Mouse (Mus musculus): ENCODE results near the gene Get4. TPM values are rescaled to one million over a fixed set of nuclear protein-coding genes. Genes with fewer than 3 reads are reported as not detected.

Get4 gene
- total RNA-seq, 2 experiments from 2014 or later: 55.9 to 56.2 TPM

DNA sequence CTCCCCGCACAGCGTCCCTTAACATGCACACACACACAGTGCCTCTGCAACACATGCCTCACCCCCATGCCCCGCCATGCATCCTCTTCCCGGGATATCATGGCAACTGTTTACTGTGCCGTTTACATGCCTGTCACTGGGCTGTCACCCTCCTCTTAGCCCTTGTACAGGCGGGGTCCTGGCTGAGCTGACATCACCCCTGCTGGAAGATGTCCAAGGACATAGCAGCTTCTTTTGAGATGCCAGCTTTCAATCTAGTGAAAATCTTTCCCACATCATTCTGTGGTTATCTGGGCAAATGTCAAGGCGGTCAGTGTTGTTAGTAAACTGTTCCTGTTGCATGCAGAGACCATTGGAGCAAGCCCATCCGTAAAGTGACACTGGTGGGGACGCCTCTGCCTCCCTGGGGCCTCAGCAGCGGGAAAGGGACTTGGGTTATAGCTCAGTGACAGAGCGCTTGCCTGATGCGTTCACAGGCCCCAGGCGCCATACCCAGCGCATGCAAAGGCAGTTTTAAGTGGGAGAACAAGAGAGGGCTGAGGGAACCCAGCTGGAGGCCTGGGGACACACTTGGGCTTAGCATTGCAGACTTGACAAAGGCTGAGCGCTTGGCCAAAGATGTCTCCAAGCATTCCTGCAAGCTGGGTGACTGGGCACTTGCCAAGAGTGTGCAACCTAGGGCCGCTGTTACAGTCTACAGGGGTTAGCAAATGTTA, 18.8 kb downstream of the Get4 start:
- no peak for DNase-seq (ENCODE audit: extremely low spot score in 1 of 2, low spot score in 2 of 2)
- intact Hi-C loops (cut with DNase I): no loop called here

DNA sequence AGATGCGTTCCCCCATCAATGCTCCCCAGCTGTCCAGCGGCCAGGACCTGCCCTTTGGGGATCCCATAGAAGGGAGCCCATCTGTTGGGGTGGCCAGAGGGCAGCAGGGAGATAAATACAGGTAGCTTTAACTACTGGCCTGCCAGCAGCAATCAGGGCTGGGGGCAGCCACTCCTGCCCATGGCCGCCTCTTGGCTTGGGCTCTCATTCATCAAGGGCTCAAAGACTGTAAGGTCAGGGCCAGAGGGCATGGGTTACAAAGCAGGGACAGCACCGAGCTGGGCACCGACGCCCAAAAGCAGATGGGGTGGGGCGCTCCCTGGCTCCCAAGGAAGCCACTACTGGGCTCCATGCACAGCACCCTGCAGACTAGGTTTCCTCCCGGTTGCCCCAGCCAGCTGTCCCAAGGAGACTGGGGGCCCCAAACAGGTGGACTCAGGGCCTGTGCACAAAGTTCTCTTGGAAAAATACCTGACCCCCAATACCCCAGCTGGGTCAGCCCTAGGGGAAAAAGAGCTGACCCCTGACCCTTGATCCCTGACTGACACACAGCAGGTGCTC, 19.9 kb downstream of the Get4 start:
- DNase-seq (ENCODE audit: extremely low spot score in 1 of 2, low spot score in 2 of 2): no peak
- intact Hi-C loops (cut with DNase I): no loop called here

DNA sequence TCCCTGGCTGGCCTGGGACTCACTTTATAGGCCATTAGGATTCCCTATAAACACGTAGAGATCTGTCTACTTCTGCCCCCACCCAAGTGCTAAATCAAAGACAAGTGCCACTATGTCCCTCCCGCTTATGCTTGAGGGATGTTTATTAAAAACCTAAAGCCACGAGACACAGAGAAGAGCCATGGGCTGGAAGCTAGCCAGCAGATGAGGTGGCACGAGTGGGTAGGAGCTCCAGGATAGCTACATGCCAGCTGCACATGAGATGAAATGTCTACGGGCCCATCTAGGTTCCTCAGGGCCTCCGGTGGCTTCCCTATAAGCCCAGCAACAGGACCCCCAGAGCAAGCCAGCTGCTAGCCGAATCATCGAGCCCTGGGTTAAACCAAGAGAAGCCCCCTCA, 25.2 kb downstream of the Get4 start:
- intact Hi-C loops (cut with DNase I): no loop called here
- peak in 1 of 2 experiments; percentile 68 for DNase-seq (ENCODE audit: extremely low spot score in 1 of 2, low spot score in 2 of 2)

DNA sequence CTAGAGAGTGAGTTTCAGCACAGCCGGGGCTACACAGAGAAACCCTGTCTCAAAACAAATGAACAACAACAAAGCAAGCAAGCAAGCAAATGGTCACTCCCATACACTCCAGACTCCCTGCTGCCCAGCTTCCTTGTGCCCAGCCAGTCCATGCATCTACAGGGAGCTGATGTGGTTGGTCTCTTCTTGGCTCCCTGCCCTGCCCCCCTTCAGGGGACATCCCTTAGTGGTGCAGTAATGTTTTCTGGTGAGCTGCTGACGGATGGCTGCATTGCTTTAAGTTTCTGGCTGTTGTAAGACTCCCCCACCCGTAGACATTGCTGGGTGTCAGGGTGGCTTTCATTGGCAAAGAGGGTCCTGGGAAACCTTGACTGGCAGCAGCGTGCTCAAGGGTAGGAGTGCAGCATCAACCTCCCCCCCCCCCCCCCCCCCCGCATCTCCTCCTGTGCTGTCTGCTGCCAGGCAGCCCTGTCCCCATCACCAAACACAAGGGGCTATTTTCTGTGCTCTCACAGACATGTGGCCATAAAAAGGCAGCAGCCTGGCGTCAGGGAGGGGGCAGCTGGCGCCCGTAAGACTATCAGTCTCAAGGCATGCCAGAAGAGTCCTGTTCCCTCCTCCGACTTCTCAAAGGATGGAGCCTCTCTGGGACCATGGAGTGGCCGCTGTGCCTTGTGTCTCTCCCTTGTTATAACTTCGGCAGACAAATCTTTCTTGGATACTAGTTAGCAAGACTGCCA, 29.4 kb downstream of the Get4 start:
- intact Hi-C loops (cut with DNase I): loop anchor here (2.0 kb wide), 1 partner anchor 43 kb away; the partner anchor contains the start of gene Adap1
- DNase-seq (ENCODE audit: extremely low spot score in 1 of 2, low spot score in 2 of 2): no peak

DNA sequence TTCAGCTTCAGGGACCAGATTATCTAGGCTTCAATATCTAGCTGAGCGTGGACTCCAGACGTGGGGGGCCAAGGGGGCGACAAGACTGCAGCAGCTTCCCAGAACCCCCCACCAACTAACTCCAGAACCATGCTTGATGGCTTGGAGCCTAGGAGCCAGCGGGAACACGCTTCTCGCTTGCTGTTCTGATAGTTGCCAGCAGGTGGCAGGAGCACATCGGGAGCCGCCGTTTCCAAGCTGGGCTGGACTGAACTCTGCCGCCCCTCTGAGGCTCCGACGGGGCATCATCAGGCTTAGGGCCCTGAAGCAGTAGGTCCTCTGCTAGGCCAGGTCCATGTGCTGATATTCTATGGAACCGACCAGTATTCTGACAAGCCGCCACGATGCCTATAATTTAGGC, 30.1 kb downstream of the Get4 start:
- peak; percentile 75 to 89 for DNase-seq (ENCODE audit: extremely low spot score in 1 of 2, low spot score in 2 of 2)
- intact Hi-C loops (cut with DNase I): loop anchor here (2.0 kb wide), 1 partner anchor 43 kb away; the partner anchor contains the start of gene Adap1

DNA sequence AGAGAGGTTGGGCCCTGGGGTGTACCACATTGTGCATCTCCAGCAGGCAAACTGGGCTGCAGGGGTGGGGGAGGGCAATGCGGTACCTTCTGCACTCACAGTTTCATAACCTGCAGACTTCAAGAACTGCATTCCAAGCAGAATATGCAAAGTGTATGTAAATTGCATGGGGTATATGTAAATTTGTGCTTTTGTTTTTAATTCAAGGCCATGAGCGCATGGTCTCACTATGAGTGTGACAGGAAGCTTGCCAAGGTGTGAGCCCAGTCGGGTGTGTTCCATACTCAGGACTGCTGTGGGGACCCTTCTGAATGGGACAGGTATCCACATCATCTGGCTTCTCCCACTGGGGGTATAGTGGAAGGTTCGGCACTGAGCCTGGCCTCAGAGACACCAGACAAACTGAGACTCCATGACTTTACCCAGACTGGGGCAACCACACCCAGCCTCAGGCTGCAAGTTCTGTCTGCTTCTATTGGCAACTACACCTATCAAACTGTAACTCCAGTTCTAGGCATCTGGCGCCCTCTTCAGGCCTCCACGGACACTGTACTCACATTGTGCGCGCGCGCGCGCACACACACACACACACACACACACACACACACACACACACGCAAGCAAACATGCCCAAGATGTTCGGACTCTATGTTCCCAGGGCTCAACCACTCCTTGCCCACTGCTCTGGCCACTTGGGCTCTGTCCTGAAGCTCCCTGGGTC, 31.5 kb downstream of the Get4 start:
- intact Hi-C loops (cut with DNase I): loop anchor here (2.0 kb wide), 1 partner anchor 41 kb away; the partner anchor contains the start of gene Adap1
- DNase-seq (ENCODE audit: extremely low spot score in 1 of 2, low spot score in 2 of 2): no peak

DNA sequence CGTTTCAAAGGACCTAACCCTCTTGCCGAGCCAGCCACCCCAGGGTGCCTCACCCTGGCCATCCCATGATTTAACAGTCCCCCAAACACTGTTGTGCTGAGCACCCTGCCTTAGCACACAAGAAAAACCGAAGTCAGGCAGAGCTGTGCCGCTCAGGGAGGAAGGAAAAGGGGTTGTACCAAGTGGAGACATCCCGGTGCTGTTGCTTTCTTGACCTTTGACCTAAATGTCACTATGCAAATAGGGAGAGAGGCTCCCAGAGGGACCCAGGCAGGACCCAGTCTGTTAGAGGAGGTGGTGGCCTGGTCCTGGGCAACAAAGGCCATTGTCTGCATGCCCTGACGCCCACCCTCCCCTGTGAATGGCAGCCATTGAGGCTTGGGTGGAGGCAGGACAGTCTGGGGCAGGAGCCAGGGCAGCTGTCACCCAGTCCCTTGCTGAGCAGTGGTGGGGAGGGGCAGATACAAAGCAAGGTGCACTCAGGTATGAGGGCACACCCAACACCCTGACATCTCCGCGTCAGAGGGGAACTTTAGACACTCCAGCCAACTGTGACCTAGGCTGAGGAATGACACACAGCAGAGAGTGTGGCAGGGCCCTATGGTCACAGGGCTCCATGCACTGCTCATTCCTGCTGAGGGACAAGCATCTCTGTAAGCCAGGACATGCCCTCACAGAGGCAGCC, 33.4 kb downstream of the Get4 start:
- no peak for DNase-seq (ENCODE audit: extremely low spot score in 1 of 2, low spot score in 2 of 2)
- intact Hi-C loops (cut with DNase I): no loop called here

DNA sequence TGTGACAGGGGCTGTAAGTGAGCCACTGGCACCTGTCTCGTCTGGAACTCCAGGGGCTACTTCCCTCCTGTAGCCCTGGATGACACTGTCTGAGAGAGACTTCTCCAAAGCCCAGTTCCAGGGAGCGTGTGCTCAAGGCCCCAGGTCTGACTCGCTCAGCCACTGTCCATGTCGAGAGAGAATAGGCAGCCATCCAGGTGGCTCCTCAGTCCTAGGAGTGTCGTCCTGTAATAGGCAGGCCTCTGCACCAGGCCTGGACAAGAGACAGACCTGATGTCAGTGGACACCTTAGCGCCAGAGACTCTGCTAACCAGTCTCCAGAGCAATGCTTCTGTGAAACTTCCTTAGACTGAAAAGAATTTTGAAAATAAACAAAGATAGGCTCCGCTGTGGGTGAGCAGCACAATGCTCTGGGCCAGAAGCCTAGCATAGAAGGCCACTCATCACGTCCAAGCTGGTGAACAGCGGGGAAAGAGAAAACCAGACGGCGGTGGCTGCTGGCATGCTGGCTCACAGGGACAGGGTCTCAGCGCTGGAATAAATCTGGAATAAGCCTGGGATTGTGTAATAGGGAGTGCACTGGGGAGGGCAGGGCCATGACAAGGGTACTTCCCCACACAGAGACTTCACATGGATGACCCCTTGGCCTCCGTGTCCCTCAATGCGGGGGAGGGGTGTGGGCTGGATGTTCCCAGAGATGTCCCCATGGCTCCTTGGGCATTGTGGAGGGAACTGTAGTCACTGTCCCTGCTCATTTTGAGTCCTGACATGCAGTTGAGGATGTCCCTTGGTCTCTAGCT, 34.2 kb downstream of the Get4 start:
- DNase-seq (ENCODE audit: extremely low spot score in 1 of 2, low spot score in 2 of 2): no peak
- intact Hi-C loops (cut with DNase I): no loop called here

DNA sequence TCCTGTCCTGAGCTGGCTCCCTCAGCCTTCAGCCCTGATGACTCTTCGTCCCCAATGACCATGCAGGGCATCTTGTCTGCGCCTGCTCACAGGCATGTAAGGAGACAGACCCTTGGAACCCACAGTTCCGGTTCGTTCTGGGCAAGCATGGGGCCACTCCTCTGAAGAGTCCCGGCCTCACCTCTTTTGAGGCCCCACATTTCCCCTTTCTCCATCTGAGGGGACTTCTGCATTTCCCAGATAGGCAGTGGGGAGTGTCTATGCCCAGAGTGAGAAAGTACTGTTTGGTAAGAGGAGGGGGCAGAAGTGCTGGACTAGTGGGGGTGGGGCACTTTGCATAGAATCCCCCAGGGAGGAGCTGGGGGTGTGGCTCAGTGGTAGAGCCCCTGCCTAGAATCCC, 35.0 kb downstream of the Get4 start:
- no peak for DNase-seq (ENCODE audit: extremely low spot score in 1 of 2, low spot score in 2 of 2)
- intact Hi-C loops (cut with DNase I): no loop called here

DNA sequence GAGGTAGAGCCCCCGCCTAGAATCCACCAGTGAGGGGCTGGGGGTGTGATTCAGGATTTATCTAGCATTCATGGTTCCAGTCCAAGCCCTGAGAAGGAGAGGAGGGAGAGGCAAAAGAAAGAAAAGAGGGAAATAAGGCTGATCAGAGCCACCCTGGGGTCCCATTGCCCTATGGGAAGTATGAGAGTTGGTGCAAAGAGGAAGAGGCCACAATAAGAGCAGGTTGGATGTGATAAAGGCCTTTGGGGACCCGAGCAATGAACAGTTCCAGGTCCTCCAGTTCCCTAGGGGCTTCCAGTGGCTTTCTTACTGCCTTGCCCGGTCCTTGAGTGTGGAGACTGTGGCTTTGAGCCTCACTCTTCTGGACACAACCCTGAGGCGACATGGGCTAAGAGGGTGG, 35.7 kb downstream of the Get4 start:
- DNase-seq (ENCODE audit: extremely low spot score in 1 of 2, low spot score in 2 of 2): no peak
- intact Hi-C loops (cut with DNase I): no loop called here

DNA sequence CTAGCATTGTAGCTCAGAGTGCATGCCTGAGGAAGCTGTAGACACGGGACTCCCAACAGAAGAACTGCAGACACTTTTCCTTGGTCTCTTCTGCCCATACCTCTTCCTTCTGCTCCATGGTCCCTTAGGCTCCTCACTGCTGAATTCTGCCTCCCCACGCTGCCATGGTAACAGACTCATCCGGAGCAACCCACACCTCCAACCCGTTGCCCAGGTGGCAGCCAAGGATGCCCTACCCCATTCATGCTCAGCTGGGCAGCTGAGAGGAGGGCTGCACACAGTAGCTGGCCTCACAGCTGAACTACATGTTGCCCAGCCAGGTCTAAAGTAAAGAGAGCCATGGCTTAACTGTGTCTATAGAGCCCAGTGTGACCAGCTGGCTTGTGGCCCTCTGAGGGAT, 36.5 kb downstream of the Get4 start:
- DNase-seq (ENCODE audit: extremely low spot score in 1 of 2, low spot score in 2 of 2): no peak
- intact Hi-C loops (cut with DNase I): no loop called here

DNA sequence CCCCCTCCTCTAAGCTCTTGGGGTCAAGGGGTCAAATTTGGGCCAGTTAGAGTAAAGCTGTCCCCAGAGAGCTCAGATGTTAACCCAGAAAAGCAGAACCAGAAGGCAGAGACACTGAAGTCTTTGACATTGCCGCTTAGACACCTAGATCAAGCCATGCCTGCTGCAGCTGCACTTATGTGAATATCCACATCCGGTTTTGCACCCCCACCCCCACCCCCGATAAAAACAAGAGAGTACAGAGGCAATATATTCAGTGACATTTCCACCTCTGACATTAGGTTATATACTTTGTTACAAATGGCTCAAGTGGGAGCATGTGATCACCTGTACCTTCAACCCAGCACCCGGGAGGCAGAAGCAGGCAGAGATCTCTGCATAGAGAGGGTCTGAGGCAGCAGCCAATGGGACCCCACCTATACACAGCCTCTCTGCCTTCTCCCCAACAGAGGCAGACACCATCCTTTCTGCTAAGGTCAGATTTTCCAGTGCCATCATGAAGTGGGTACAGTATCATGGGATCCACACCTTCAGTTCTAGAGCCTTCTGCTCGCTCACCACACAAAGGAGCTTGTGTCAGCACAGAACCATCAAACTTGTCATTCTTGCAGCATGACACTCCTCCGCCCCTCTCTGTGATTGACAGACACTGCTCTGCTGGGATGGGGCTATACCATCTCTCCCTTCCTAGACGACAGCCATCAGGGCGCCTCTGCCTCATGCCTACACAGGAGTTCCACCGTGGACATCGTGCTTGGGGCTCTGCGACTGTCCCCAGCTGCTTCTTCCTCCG, 38.5 kb downstream of the Get4 start:
- intact Hi-C loops (cut with DNase I): no loop called here
- no peak for DNase-seq (ENCODE audit: extremely low spot score in 1 of 2, low spot score in 2 of 2)

DNA sequence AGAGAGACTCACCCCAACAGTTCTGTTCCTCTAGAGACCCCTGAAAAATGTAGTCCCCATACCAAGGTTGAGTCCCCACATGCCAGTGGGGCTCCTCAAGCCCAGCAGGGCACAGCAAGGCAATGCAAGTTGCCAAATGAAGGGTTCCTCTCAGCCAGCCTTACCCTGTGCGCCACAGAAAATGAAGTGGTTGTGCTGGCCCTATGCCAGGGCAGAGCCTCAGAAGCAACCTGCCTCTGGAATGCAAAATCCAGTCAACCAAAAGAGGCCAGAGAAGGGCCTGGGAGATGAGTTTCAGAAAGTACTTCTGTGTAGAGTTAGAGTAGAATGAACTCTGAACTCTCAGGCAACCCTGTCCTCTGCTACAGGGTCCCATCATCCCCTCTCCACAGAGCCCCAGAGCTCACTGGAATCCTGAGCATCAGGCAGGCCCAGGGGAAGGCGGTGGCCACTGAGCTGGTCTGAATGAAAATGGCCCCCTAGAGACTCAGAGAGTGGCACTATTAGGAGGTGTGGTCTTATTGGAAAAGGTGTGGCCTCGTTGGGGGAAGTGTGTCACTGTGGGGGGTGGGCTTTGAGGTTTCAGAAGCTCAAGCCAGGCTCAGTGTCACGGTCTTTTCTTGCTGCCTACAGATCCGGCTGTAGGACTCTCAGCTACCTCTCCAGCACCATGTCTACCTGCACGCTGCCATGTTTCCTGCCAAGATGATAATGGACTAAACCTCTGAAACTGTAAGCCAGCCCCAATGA, 39.9 kb downstream of the Get4 start:
- intact Hi-C loops (cut with DNase I): no loop called here

DNA sequence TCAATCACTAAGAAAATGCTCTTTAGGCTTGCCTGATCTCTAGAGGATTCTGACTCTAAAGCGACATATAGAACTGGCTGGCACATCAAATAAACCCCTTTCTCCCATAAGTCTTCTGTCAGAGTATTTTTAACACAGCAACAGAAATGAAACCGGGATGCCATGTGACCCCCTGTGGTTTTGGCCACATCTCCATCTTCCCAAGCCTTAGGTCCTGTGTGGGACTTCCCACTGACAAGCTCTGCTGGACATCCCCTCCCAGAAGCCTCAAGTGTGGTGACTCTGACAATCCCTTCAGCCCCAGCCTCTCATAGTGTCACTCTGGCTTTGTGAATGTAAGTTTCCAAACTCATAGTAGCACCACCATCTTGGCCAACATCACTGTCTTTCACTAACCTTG, 42.0 kb downstream of the Get4 start:
- intact Hi-C loops (cut with DNase I): no loop called here
- DNase-seq (ENCODE audit: extremely low spot score in 1 of 2, low spot score in 2 of 2): no peak

More for the DNA sequence above, 39.9 kb downstream of the Get4 start:
- no peak for DNase-seq (ENCODE audit: extremely low spot score in 1 of 2, low spot score in 2 of 2)

DNA sequence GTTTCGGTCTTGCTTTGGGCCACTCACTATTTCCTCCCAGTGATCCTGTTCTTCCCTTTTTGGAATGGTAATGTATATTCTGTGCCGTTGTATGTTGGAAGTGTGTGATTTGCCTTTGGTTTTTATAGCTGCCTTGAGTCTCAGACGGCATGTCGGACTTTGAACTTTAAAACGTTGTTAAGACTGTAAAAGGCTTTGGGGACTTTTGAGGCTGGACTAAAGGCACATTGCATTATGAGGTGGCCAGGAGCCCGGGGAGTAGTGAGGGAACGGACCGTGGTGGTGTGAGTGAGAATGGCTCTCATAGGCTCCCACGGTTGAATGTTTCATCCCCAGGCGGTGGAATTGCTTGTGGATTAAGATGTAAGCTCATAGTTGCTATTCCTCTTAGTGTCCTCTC, 45.0 kb downstream of the Get4 start:
- DNase-seq (ENCODE audit: extremely low spot score in 1 of 2, low spot score in 2 of 2): no peak
- intact Hi-C loops (cut with DNase I): no loop called here

DNA sequence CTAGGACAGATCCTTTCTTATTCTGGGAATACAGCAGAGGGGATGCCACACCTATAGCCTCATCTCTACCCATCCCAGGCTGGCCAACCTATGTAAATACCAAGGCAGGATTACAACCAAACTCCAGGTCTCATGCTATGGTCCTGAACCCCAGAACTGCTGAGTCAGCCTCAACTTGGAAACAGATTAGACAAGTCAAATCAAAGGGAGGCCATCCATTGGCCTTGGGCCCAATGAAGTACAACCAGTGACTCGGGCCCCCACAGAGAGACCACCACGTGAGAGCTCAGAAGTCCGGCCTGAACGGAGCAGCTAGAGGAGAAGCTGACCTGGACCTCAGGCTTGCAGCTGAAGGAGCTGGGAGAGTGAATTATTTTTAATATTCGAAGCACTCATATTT, 45.6 kb downstream of the Get4 start:
- no peak for DNase-seq (ENCODE audit: extremely low spot score in 1 of 2, low spot score in 2 of 2)
- intact Hi-C loops (cut with DNase I): no loop called here

DNA sequence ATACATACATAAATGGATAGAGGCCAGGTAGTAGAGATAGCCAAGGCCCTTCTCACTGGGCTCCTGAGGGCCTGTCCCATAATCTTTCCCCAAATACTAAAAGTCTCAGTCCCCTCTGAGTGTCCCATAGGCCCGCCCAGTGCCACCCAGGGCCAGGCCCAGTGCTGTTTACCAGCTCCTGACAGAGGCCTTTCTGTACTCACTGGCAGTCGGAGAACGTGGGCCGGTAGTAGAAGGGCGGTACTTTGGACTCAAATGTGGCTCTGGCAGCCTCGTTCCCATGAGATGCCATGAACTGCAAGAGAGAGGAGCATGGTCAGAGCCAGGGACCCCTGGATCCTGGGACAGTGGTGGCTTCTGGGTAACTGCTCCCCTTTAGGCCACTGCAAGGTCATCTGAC, 50.0 kb downstream of the Get4 start:
- no peak for DNase-seq (ENCODE audit: extremely low spot score in 1 of 2, low spot score in 2 of 2)
- intact Hi-C loops (cut with DNase I): no loop called here

All from left cerebral cortex, postnatal 10 days (tissue).